Mouse (Mus musculus): Measurements from ENCODE around the gene Upb1. TPM values are rescaled to one million over a fixed set of nuclear protein-coding genes. Genes with fewer than 3 reads are reported as not detected.

The Upb1 gene
- 1.2 and 1.3 TPM in 2 replicates for polyA plus RNA-seq (2015; fragmentation: Nextera tagmentation; extraction: Ambion mirVana)

DNA sequence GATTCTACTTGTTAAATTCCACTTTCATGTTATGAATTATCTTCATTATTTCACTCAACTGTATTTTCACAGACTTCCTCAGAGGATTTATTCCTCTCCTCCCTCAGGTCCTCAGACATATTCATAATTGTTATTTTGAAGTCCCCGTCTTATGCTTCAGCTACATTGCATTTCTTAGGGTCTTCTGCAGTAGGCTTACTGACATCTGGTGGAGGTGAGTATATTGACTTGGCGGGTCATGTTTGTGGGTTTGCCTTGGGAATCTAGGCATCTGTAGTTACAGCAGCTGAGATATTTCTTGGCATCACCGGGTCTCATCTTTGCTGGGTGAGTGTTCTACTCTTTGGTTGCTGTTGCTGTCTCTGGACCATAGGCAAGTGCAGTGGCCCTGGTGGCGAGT, at the start of gene Upb1:
Gene Upb1, plus strand, starts transcription at position 158 of the 400 bp plus-strand sequence.

Other genes with a start within 250 kb of the Upb1 start
- 16.2 and 16.3 TPM in 2 replicates for gene Specc1l, start 189.0 kb upstream of the Upb1 start, polyA plus RNA-seq (2015; fragmentation: Nextera tagmentation; extraction: Ambion mirVana)
- gene Adora2a, start 84.2 kb upstream of the Upb1 start, polyA plus RNA-seq (2015; fragmentation: Nextera tagmentation; extraction: Ambion mirVana) = 1.6 and 2.2 TPM in 2 replicates
- gene Snrpd3, start 116.4 kb downstream of the Upb1 start, polyA plus RNA-seq (2015; fragmentation: Nextera tagmentation; extraction: Ambion mirVana) = 102 and 118 TPM in 2 replicates
- 15.5 and 15.8 TPM in 2 replicates for gene Gucd1, start 116.9 kb downstream of the Upb1 start, polyA plus RNA-seq (2015; fragmentation: Nextera tagmentation; extraction: Ambion mirVana)
- 29.6 and 35.6 TPM in 2 replicates for gene Lrrc75b, start 159.2 kb downstream of the Upb1 start, polyA plus RNA-seq (2015; fragmentation: Nextera tagmentation; extraction: Ambion mirVana)
- gene Ggt1, start 160.5 kb downstream of the Upb1 start, polyA plus RNA-seq (2015; fragmentation: Nextera tagmentation; extraction: Ambion mirVana) = 1.2 and 1.6 TPM in 2 replicates
- gene Ggt5, start 188.2 kb downstream of the Upb1 start, polyA plus RNA-seq (2015; fragmentation: Nextera tagmentation; extraction: Ambion mirVana) = 1.6 and 1.9 TPM in 2 replicates
- 24.7 and 25.7 TPM in 2 replicates for gene Susd2, start 242.9 kb downstream of the Upb1 start, polyA plus RNA-seq (2015; fragmentation: Nextera tagmentation; extraction: Ambion mirVana)